Mouse (Mus musculus): Measurements from ENCODE around the gene Meltf.

Gene Meltf

GRCm38 (mm10) chr16:31893396-31894141, 15.0 kb downstream of the Meltf start:
- peak; percentile 63 for DNase-seq (ENCODE audit: low read depth, low spot score)

- DNase-seq (ENCODE audit: low read depth, low spot score), result peak; percentile 76
Observed at GRCm38 (mm10) chr16:31896971-31897774, 18.6 kb downstream of the Meltf start.

GRCm38 (mm10) chr16:31898546-31899326, 20.1 kb downstream of the Meltf start:
- no peak for DNase-seq (ENCODE audit: low read depth, low spot score)

- DNase-seq (ENCODE audit: low read depth, low spot score), result peak; percentile 87
Observed at GRCm38 (mm10) chr16:31901886-31902285, 23.3 kb downstream of the Meltf start.

GRCm38 (mm10) chr16:31903239-31903638, 24.6 kb downstream of the Meltf start:
- DNase-seq (ENCODE audit: low read depth, low spot score), result no peak

GRCm38 (mm10) chr16:31905331-31905730, 26.7 kb downstream of the Meltf start:
- DNase-seq (ENCODE audit: low read depth, low spot score), result peak; percentile 78

GRCm38 (mm10) chr16:31905891-31906825, 27.5 kb downstream of the Meltf start:
- no peak for DNase-seq (ENCODE audit: low read depth, low spot score)

- peak; percentile 71 for DNase-seq (ENCODE audit: low read depth, low spot score)
Observed at GRCm38 (mm10) chr16:31906896-31907295, 28.3 kb downstream of the Meltf start.

- no peak for DNase-seq (ENCODE audit: low read depth, low spot score)
Observed at GRCm38 (mm10) chr16:31908959-31909358, 30.3 kb downstream of the Meltf start.

- no peak for DNase-seq (ENCODE audit: low read depth, low spot score)
Observed at GRCm38 (mm10) chr16:31910281-31910847, 31.8 kb downstream of the Meltf start.

GRCm38 (mm10) chr16:31917776-31918175, 39.2 kb downstream of the Meltf start:
- no peak for DNase-seq (ENCODE audit: low read depth, low spot score)

GRCm38 (mm10) chr16:31918248-31918724, 39.7 kb downstream of the Meltf start:
- peak; percentile 82 for DNase-seq (ENCODE audit: low read depth, low spot score)

GRCm38 (mm10) chr16:31924368-31924767, 45.8 kb downstream of the Meltf start:
- no peak for DNase-seq (ENCODE audit: low read depth, low spot score)

- no peak for DNase-seq (ENCODE audit: low read depth, low spot score)
Observed at GRCm38 (mm10) chr16:31926091-31926490, 47.5 kb downstream of the Meltf start.

- DNase-seq (ENCODE audit: low read depth, low spot score), result peak; percentile 77
Observed at GRCm38 (mm10) chr16:31926547-31927182, 48.1 kb downstream of the Meltf start.

- DNase-seq (ENCODE audit: low read depth, low spot score), result no peak
Observed at GRCm38 (mm10) chr16:31927412-31927811, 48.8 kb downstream of the Meltf start.

GRCm38 (mm10) chr16:31931330-31931729, 52.7 kb downstream of the Meltf start:
- peak; percentile 64 for DNase-seq (ENCODE audit: low read depth, low spot score)

GRCm38 (mm10) chr16:31932255-31932654, 53.6 kb downstream of the Meltf start:
- DNase-seq (ENCODE audit: low read depth, low spot score), result no peak

GRCm38 (mm10) chr16:31932840-31933697, 54.5 kb downstream of the Meltf start:
- DNase-seq (ENCODE audit: low read depth, low spot score), result peak; percentile 97

Measured in ZHBTc4 (cell line).